Mouse (Mus musculus) c-Kit-negative CD71-positive TER-119-positive erythroid progenitor cells, embryonic 14.5 days (primary cell): ENCODE data around the gene Olfr1029.
"Not testable (repeated sequence)": the region's sequence is repeated elsewhere in the genome, so short reads cannot be mapped to it uniquely, and the experiment has no call there.

Source experiments
- DNase-seq: peaks from one replicate; pipeline ENCODE4 v3.0.0-alpha.2; 2013; ENCODE audit warnings: low read depth, low spot score

Olfr1029 gene

GRCm38 (mm10) chr2:85973595-85973994 is at the start of gene Olfr1029:
Gene Olfr1029, plus strand, starts transcription at chr2:85973895.
- DNase-seq, result no peak

GRCm38 (mm10) chr2:85950137-85950536 is 23.6 kb upstream of the Olfr1029 start, which contains the start of gene Olfr1028:
Gene Olfr1028, plus strand, starts transcription at chr2:85950437.
- DNase-seq, result no peak

GRCm38 (mm10) chr2:85978976-85979375 is 5.3 kb downstream of the Olfr1029 start, which contains the start of gene Olfr1030:
Gene Olfr1030, plus strand, starts transcription at chr2:85979276.
- no peak for DNase-seq

- DNase-seq, result no peak
Measured at GRCm38 (mm10) chr2:85990004-85990403, 16.3 kb downstream of the Olfr1029 start, which contains the start of gene Olfr1031. Gene Olfr1031, plus strand, starts transcription at chr2:85990304.

GRCm38 (mm10) chr2:86005240-86005639 is 31.5 kb downstream of the Olfr1029 start, which contains the start of gene Olfr1032:
Gene Olfr1032, plus strand, starts transcription at chr2:86005540.
- no peak for DNase-seq

- DNase-seq, result not testable (repeated sequence)
Measured at GRCm38 (mm10) chr2:86020406-86020805, 46.7 kb downstream of the Olfr1029 start, which contains the start of gene Olfr1033. Gene Olfr1033, plus strand, starts transcription at chr2:86020633.

GRCm38 (mm10) chr2:86021518-86021917 is 47.8 kb downstream of the Olfr1029 start:
- DNase-seq, result not testable (repeated sequence)
